Mouse (Mus musculus) neutrophil, adult 5-6 weeks (primary cell): ENCODE results near the gene St3gal4. TPM values are rescaled to one million over a fixed set of nuclear protein-coding genes. Genes with fewer than 3 reads are reported as not detected.

Source experiments
- ATAC-seq: fragments of 151-379, 151-347 bp; 2 replicates; pipeline ENCODE4 v1.8.0; 2017; ENCODE audit warnings: mild to moderate bottlenecking, moderate TSS enrichment; ENCODE audit not compliant: insufficient number of reproducible peaks, poor library complexity, low FRiP score, severe bottlenecking; ENCODE audit errors: extremely low read depth
- total RNA-seq: library from RNA; stranded (forward); fragments of 200-1000 nt; gene quantifications from 2 replicates; pipeline ENCODE4 v1.2.3, GENCODE M21; 2017

St3gal4 gene
- total RNA-seq, 1 experiment from 2014 or later: 78.0 TPM

DNA sequence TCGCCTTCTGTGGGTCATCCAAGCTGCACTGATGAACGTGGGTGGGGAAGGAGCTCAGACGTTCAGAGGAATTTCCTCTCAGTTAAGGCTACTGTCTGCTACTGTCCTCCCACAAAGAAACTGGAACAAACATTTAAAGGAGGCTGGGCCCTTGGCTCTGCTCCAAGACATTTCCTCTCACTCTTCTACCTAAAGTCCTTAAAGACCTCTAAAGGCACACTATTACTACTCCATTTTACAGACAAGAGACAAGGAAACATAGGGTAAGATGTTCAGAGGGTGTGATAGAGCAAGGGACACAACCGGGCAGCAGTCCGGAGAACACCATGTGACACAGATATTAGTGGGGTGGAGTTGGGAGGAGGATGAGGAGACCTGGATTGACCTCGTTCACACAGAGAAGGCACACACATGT is 92.2 kb downstream of the St3gal4 start:
- ATAC-seq: no peak

DNA sequence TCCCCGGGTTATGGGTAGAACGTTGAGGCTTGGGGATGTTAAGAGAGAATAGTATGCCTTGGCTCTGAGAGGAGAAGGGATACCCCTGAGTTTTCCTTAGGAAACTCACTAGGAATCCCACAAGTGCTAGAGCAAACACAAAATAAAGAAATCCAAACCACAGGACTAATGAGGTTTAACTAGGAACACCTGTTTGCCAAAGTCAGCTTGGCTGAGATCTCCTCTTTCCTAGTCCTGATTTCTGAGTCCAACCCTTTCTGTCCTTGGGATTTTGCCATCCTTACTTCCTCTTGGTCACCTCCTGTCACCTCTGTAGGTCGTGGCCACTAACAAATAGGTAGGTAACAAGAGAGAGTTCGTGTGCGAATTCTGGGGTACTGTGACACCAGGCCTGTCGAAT is 92.8 kb downstream of the St3gal4 start:
- no peak for ATAC-seq

DNA sequence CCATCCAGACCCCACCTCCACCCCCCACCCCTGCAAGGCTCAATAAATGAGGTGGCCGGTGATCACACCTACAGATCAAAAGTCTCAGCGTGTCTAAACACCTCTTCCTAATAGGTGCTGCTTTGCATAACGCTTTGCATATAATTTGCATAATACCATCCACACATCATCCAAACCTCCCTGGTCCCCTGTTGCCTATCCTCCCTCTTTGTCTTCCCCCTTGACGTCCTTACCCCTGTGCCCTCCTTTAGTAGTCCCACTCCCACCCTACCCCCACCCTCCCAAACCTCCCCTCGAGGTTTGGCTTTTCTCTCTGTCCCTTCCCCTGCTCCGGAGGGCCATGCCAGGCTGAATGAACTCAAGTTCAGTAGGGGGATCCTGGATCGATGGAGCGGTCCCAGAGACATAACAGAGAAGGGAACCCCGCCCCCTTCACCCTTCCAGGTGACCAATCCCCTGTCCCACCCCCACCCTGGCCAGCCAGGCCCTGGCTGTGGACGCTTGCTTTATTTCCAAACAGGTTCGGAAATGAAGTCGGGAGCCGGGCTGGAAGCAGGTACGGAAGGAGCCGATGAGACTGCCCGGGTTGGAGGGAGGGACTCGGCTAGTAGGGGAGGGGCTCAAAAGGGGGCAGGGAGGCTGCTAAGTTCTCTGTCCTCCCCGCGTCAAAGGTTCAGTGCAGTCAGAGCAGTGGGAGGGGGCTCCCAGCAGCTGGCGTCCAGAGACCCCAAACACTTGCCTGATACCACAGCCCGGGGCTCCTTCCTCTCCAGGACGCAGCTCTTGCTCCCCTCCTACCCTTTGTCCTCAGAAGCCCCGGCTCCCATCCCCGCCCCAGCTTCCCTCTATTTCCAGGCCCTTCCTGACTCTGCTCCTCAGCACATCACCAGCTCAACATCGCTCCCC is 94.2 kb downstream of the St3gal4 start:
- ATAC-seq: no peak

DNA sequence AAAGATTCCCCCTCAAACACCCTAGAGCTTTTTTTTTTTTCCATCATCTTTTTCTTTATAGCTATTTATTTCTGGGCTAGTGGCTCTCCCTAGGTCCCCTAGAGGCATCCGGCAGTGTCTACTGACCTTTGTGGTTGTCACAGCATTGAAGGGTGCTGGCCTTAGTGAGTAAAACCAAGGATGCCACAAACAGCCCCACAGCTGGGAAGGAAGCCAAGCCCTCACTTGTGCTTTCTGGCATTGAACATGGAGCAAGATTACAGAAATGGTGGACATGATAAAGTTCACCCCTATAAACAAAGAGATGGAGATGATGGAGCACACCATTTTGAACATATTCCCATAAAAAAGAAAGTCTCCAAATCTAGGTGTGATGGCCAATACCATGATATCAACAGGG is 97.3 kb downstream of the St3gal4 start:
- no peak for ATAC-seq

DNA sequence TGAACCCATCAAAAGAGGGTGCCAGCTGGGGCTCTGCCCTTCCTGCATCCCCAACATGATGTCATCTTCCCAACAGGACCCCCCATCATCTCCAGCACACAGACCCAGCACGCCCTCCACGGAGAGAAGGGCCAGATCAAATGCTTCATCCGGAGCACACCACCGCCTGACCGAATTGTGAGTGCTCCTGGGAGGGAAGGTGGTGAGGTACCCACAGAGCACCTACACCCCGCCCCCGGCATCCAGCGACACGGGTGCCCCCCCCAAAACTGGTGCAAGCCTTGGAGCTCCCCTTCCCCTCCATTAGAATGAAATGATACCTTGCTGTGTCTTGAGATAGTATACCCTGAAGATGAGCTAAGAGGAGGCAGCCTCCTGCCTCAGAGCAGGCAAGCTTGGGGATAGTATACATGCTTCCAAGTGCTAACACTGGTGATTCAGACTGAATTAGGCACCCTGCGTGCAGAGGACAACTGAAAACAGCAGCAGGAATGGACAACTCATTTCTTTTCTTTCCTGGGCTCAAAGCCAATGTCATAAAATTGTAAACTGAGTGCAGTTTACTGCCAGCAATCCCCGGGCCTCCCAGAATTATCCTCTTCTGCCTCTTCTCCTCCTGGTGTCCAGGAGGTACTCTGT is 98.9 kb downstream of the St3gal4 start:
- no peak for ATAC-seq

DNA sequence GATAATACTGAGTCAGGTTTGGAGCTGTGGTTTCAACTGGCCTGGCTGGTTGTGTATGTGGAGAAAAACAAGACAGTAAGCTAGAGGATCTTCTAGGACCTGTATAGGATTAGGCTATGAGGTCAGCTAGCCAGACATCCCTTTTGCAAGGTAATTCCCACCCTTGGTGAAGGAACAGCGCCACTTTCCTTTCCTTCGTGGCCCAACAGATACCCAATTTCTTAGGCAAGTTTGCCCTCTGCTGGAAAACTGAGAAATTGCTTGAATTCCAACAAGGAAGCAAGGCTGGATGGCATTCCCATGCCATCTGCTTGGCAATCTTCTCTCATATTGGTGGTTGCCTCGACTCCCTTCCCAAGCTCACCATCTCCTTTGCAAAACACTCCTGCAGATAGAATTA is 99.7 kb downstream of the St3gal4 start:
- no peak for ATAC-seq

DNA sequence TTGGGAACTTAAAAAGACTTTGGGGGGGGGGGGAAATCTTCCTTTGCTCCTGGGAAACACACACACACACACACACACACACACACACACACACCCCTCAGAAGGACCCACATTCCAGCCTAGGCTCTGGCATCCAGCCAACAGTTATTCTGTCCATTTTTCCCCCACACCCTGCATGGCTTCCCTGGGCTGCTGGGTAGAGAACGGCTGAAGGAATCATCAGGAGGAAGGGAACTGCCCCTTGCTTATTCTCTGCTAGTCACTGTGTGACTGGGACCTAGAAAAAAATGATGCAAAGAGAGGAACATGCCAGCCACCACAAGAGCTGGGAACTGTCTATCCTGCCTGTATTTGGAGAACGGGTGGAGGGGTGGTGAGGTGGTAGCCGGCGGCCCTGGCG is 101.0 kb downstream of the St3gal4 start:
- ATAC-seq: no peak

DNA sequence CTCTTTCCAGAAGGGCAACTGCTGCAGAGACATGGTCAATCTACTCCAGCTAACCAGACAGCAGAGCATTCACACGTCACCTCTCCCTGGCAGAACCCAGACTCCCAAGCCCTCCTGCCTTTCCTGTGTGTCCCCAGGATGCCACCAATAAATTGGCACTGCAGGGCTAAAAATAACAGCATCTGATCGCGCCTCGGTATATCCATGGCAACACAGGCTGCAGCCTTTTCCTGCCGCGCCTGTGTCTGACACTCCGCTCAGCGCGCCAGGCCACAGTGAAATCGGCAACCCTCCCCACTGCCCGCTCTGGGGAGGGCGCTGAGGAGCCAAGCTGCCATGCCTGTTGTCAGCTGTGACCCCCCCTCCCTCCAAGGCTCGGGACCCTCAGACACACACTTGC is 101.5 kb downstream of the St3gal4 start:
- no peak for ATAC-seq

DNA sequence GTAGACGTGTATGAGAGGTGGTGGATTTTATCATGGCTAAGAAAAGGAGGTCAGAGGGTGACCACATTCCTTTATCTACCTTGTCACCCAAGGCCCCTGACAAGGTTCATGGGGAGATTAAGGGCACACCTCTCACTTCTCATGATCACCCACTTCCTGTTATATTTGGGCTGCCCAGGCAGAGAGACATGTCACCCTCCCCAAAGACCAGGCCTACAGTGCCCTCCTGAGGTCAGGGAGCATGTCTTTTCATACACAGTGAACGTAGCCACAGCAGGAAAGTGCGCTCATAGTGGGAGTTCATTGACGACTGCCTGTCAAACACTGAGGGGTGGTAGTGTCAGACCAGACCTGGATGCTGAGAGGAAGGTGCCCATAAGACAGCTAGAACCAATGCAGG is 102.3 kb downstream of the St3gal4 start:
- ATAC-seq: no peak

DNA sequence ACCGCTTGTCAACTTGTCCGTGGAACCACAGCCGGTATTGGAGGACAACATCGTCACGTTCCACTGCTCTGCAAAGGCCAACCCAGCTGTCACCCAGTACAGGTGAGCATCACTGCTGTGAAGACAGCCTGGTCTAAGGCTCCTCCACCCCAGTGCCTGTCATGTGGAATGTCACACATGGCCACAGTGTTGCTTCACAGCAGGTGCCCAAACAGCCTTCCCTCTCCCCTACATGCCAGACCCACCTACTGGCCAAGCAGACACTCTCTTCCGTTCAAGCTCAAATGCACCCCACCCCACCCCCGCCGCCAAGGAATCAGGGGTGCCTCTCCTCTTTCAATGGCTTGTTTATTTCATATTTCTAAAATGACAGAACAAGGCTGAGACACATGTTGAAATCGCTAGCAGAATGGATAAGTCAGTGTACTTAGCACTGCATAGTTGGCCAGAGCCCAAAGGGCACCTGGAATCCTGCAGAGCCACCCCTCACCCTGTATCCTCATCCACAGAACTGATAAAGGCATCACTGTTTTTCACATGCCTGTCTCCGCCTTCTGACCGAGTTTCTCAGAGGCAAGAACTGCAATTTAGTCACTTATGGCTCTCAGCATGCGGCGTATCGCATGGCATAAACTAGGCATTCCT is 111.2 kb downstream of the St3gal4 start:
- ATAC-seq: no peak

DNA sequence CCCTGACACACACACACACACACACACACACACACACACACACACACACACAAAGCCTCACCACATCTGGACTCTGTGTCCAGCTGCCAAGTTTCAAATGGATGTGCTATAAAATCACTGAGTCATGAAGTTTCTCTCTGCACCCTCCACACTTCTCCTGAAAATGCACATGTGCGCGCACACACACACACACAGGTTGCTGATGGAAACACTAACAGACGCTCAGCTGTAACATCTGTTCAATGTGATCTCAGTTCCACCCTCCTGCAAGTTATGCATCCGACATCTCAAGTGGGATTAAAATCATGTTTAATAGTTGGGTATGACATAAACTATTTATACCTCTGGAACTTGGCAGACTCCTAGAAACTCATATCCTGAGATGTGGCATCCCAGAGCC is 115.0 kb downstream of the St3gal4 start:
- ATAC-seq: no peak

DNA sequence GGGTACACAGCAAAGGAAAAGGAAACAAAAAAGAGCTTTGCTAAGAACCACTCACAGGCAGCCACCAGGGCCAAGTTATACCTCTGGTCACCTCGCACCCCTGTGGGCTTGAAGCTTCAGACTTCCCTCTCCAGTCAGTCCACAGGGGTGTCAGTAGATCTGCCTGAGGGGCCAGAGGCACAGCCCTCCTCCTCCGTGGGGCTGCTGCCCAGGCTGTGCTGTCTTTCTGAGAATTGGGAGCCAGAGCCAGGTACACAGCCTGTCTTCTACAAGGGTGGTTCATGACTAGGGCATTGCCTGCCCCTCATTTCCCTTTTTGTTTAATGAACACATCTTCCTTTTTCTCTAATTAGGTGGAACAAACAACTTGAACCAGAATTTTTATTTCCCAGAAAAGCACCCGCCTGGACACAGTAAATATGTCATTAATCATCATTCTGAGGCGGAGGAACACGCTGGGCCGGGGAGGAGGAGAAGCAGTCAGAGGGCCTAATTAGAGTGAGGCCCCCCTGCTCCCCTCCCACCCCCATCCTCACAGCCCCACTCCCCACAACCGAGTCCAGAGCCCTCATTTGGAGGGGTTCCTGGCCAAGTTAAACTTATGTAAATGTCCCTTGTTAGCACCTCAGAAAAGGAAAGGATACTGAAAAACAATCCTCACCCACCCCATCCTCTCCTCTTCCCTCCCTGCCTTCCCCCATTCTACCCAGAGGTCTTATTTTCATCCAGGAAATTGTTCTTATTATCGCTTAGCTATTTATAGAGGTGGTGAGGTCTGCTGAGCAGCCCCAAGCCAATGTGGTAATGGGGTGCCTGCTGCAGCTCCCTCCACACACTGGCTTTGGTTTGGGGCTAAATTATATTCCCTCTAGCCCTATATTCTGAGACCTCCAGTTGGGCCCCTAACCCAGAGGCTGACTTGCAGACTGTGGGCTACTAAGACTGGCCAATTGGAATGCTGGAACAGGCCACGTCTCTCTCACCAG is 120.9 kb downstream of the St3gal4 start:
- no peak for ATAC-seq

Other genes with a start within 250 kb of the St3gal4 start
- 22.2 and 22.9 TPM in 2 replicates for gene Dcps, start 56.8 kb upstream of the St3gal4 start, total RNA-seq
- 61.0 and 63.5 TPM in 2 replicates for gene Srpr, start 80.9 kb upstream of the St3gal4 start, total RNA-seq
- gene Tirap, start 81.0 kb upstream of the St3gal4 start, total RNA-seq: 31.7 and 39.9 TPM in 2 replicates
- 35.6 and 42.9 TPM in 2 replicates for gene Foxred1, start 91.8 kb upstream of the St3gal4 start, total RNA-seq
- 18.7 and 20.9 TPM in 2 replicates for gene Fam118b, start 148.5 kb upstream of the St3gal4 start, total RNA-seq
- 17.8 and 21.1 TPM in 2 replicates for gene Rpusd4, start 148.6 kb upstream of the St3gal4 start, total RNA-seq